Mouse (Mus musculus): Measurements from ENCODE around the gene Tmed5. TPM values are rescaled to one million over a fixed set of nuclear protein-coding genes. Genes with fewer than 3 reads are reported as not detected.

The Tmed5 gene
- 25.3 TPM for polyA plus RNA-seq (2014; fragmentation: Illumina TruSeq; extraction: RNeasy Lipid Tissue Mini Kit (QIAGEN cat#74804); ENCODE audit: insufficient read depth, low read depth, low replicate concordance)

DNA sequence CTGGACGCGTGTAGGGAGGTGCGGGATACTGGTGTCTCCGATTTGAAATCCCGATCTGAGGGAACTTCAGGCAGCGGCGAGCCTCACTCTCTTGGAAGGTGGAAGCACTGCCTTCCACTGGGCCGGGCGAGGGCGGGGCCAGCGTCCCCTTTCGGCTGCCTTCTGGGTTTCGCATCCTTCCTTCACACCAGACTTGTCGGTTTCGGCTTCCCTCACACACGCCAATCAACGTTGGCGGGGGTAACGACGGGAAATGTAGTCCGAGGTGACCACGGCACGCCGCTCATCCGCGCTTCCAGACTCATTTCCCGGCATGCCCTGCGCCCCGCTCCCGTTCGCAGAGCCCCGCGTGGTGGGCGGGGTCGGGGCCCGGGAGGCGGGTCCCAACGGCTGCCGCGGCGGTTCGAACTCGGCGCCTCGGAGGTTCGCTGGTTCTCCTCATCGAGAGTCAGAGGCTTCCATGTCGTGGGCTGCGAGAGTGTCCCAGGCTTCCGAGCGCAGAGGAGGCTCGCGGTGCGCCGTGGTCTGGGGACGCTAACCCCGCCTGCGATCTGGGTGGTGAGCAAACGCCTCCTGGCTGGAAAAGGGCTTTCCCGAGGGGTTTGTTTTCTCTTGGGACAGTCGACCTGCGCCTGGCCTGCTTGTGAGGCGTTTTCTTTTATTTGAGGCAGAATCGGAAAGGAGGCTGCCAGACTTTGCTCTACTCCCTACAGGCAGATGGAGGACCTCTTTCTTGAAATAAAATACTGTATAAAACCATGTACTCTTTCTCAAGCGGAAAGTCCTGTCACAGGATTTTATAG is at the start of gene Tmed5, which contains the start of gene Ccdc18:
TSS of gene Tmed5 (minus strand) at position 180 of the 803 bp plus-strand sequence.
TSS of gene Ccdc18 (plus strand) at position 435 of the 803 bp plus-strand sequence.

DNA sequence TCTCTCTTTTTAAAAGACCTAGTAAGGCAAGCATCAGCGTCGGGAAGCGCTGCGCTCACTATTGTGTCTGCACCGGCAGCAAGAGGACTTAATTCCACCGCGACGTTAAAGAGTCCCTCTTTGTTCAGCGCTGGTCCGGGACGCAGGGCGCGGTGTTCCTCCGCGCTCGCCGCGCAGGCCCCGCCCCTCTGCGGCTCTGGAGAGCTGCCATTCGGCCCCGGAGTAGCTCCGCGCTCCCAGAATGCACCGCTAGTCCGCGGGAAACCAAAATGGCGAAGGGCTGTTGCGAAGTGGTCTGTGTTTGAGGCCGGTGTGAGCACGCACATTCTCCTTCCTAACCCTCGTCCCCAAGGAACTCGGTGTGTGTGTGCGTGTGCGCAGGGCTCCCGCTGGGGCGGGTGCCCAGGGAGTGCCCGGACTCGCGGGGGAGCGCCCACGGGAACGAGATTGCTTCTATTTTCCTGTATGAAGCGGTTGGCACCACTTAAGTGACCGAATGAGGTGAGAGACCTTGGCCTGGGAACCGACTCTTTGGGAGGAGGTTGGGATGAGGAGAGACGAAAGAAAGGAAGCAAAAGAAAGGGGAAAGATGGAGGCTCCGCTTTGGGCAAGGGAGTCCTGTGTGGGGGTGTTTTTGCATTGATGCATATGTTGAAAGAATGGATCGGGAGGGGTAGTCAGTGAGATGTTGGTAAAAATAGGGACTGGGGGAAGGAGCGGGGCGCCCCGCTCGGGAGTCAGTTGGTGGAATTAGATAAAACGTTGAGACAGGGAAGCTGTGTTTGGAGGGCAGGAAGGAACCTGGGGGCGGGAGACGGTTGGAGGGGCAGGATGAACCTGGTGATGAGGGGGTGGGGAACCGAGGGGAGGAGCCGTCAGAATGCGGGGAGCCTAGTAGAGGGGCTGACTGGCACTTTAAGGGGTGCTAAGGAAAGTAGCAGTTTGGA is 66.7 kb downstream of the Tmed5 start, which contains the start of gene Mtf2:
TSS of gene Mtf2 (plus strand) at position 210 of the 947 bp plus-strand sequence.

Other genes with a start within 250 kb of the Tmed5 start
- 710 TPM for gene Rpl5, start 232.1 kb downstream of the Tmed5 start, polyA plus RNA-seq (2014; fragmentation: Illumina TruSeq; extraction: RNeasy Lipid Tissue Mini Kit (QIAGEN cat#74804); ENCODE audit: insufficient read depth, low read depth, low replicate concordance)
- 20.5 TPM for gene Fam69a, start 145.5 kb downstream of the Tmed5 start, polyA plus RNA-seq (2014; fragmentation: Illumina TruSeq; extraction: RNeasy Lipid Tissue Mini Kit (QIAGEN cat#74804); ENCODE audit: insufficient read depth, low read depth, low replicate concordance)
- gene Mtf2, start 66.9 kb downstream of the Tmed5 start, polyA plus RNA-seq (2014; fragmentation: Illumina TruSeq; extraction: RNeasy Lipid Tissue Mini Kit (QIAGEN cat#74804); ENCODE audit: insufficient read depth, low read depth, low replicate concordance), result 7.0 TPM
- gene Ccdc18, start 255 bp upstream of the Tmed5 start, polyA plus RNA-seq (2014; fragmentation: Illumina TruSeq; extraction: RNeasy Lipid Tissue Mini Kit (QIAGEN cat#74804); ENCODE audit: insufficient read depth, low read depth, low replicate concordance), result 0.11 TPM
- 22.6 TPM for gene Dr1, start 136.3 kb upstream of the Tmed5 start, polyA plus RNA-seq (2014; fragmentation: Illumina TruSeq; extraction: RNeasy Lipid Tissue Mini Kit (QIAGEN cat#74804); ENCODE audit: insufficient read depth, low read depth, low replicate concordance)
- 4.5 TPM for gene Pigg, start 180.0 kb upstream of the Tmed5 start, polyA plus RNA-seq (2014; fragmentation: Illumina TruSeq; extraction: RNeasy Lipid Tissue Mini Kit (QIAGEN cat#74804); ENCODE audit: insufficient read depth, low read depth, low replicate concordance)
- gene Gm42517, start 235.3 kb upstream of the Tmed5 start, polyA plus RNA-seq (2014; fragmentation: Illumina TruSeq; extraction: RNeasy Lipid Tissue Mini Kit (QIAGEN cat#74804); ENCODE audit: insufficient read depth, low read depth, low replicate concordance), result 0.82 TPM

Data from lung, adult 10 weeks (tissue).